In the genomic region with DNA sequence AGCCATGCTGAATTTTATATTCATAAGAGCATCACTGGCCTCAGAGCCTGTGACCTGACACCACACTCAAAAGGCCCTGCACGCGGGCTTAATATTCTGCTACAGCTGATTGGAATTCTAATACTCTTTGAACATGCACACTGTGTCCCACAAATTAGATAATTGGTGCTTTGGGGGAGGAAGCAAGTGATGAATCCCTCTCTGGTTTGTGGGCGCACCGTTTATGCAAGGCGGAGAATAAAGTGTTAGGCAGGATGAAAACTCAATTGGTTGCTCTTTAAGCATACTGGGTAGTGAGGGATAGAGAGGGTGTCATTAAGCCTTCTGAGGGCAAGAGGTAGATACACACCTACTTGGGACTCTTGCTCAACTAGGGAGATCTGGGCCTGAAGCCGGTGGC, we compare ENCODE assay signal across 25 mouse cellular contexts.
DNase-seq lines count a peak whose midpoint lies in the region; ATAC-seq and TF ChIP-seq lines count a peak whose summit lies in the region.
"Had no signal": no experiment of that assay in that cellular context is flagged by ENCODE, and none has a peak within 500 bp of the region (broad histone marks: within the 10 kb centered on the region; RNA-seq: fewer than 3 reads in every experiment).

No protein-coding gene starts in this region.

- 89% methylated on average over 6 of the region's 6 CpGs for WGBS in cerebellum, adult 2 months
- WGBS in neural tube, embryonic 13.5 days = 93% methylated on average over 6 of the region's 6 CpGs

- H3K4me3 ChIP-seq in cerebellum, adult 2 months (replicated peaks; ENCODE audit: insufficient read depth, low read depth, low read length) = no peak overlapping the region
- H3K4me3 ChIP-seq in layer of hippocampus, adult 2 months = no peak overlapping the region
- no peak overlapping the region for H3K4me3 ChIP-seq in neural tube, embryonic 13.5 days
- H3K4me3 ChIP-seq: embryonic facial prominence, embryonic 13.5 days; embryonic facial prominence, embryonic 15.5 days; erythroblast, embryonic 14.5 days; forebrain, embryonic 10.5 days; forebrain, embryonic 12.5 days had no signal

- no peaks in the 10 kb centered on the region for H3K9me3 ChIP-seq in neural tube, embryonic 13.5 days
- H3K9me3 ChIP-seq: embryonic facial prominence, embryonic 13.5 days; embryonic facial prominence, embryonic 15.5 days; forebrain, embryonic 10.5 days; forebrain, embryonic 12.5 days had no signal

- no peak for TF ChIP-seq CTCF in cerebellum, adult 2 months (IDR thresholded peaks at IDR 0.05; ENCODE audit: borderline replicate concordance, insufficient read depth, low read depth, low read length)
- no peak for TF ChIP-seq CTCF in layer of hippocampus, adult 2 months (conservative IDR thresholded peaks at IDR 0.05)

- H3K4me1 ChIP-seq in cerebellum, adult 2 months (ENCODE audit: control insufficient read depth, insufficient read depth, low read length) = peaks cover 29% of the 10 kb centered on the region
- H3K4me1 ChIP-seq in neural tube, embryonic 13.5 days (replicated peaks) = no peaks in the 10 kb centered on the region
- H3K4me1 ChIP-seq: embryonic facial prominence, embryonic 13.5 days; embryonic facial prominence, embryonic 15.5 days; forebrain, embryonic 10.5 days; forebrain, embryonic 12.5 days had no signal

- H3K27me3 ChIP-seq in cerebellum, adult 2 months (ENCODE audit: control insufficient read depth, insufficient read depth, low read length) = no peaks in the 10 kb centered on the region
- H3K27me3 ChIP-seq in neural tube, embryonic 13.5 days = no peaks in the 10 kb centered on the region
- H3K27me3 ChIP-seq: CH12.LX; embryonic facial prominence, embryonic 13.5 days; embryonic facial prominence, embryonic 15.5 days; forebrain, embryonic 12.5 days; Patski had no signal

- no peak for TF ChIP-seq POLR2A in cerebellum, adult 2 months (IDR thresholded peaks at IDR 0.05; ENCODE audit: borderline replicate concordance, insufficient read depth, low read length)

- peak overlapping the region; percentile 55 for H3K27ac ChIP-seq in cerebellum, adult 2 months (ENCODE audit: insufficient read depth, low read length)
- peak overlapping the region; percentile 84 for H3K27ac ChIP-seq in layer of hippocampus, adult 2 months
- H3K27ac ChIP-seq in neural tube, embryonic 13.5 days (replicated peaks) = peak overlapping the region; percentile 13; the same call in 1 of the 2 replicates
- H3K27ac ChIP-seq: embryonic facial prominence, embryonic 13.5 days; embryonic facial prominence, embryonic 15.5 days; forebrain, embryonic 10.5 days; forebrain, embryonic 12.5 days had no signal

- no peak overlapping the region for H3K9ac ChIP-seq in neural tube, embryonic 13.5 days
- H3K9ac ChIP-seq: embryonic facial prominence, embryonic 13.5 days; embryonic facial prominence, embryonic 15.5 days; forebrain, embryonic 12.5 days had no signal

- DNase-seq in cerebellum, adult 2 months = no peak
- DNase-seq in cerebellum, postnatal 36 days = no peak
- DNase-seq in layer of hippocampus, adult 2 months (ENCODE audit: low spot score in 2 of 2) = peak in 1 of 2 experiments; percentile 37
- DNase-seq in layer of hippocampus, postnatal 25 days (ENCODE audit: extremely low spot score in 1 of 2, low spot score in 1 of 2) = no peak
- DNase-seq in neural tube, embryonic 10.5 days (ENCODE audit: extremely low spot score, low spot score) = no peak
- DNase-seq in telencephalon, adult 2 months (ENCODE audit: low read depth, low spot score) = peak; percentile 46
- no peak for DNase-seq in lung, adult 18-20 months
- DNase-seq: adrenal gland, adult 8-10 months; adrenal gland, postnatal 14 days; adrenal gland, postnatal 36 days; B cell, adult 2 months; cerebellum, postnatal 10 days had no signal

- no peak overlapping the region for H3K4me2 ChIP-seq in neural tube, embryonic 13.5 days
- H3K4me2 ChIP-seq: embryonic facial prominence, embryonic 13.5 days; embryonic facial prominence, embryonic 15.5 days; forebrain, embryonic 12.5 days had no signal

- ATAC-seq in neural tube, embryonic 13.5 days (ENCODE audit: low read depth) = no peak
- ATAC-seq: activated CD4-positive, CD25-positive, alpha-beta regulatory T cell, adult 4 months; CD4-positive, CD25-positive, alpha-beta regulatory T cell, adult 4 months; forebrain, embryonic 14.5 days; forebrain, embryonic 16.5 days; Patski had no signal

- peaks cover 34% of the 10 kb centered on the region for H3K36me3 ChIP-seq in neural tube, embryonic 13.5 days
- H3K36me3 ChIP-seq: embryonic facial prominence, embryonic 13.5 days; embryonic facial prominence, embryonic 15.5 days; forebrain, embryonic 10.5 days; forebrain, embryonic 12.5 days; G1E had no signal

Comparison
In these comparisons a context has a peak if more than half of its experiments do, and no peak if none do; other contexts are left out.
1. H3K27ac ChIP-seq: peak in every context shown above with its lines; median percentile 84 in layer of hippocampus, adult 2 months; 55 in cerebellum, adult 2 months; 13 in neural tube, embryonic 13.5 days.